Mouse (Mus musculus) CH12.LX (cell line): Measurements from ENCODE around the gene Agmo. TPM values are rescaled to one million over a fixed set of nuclear protein-coding genes. Genes with fewer than 3 reads are reported as not detected.

ENCODE experiments used
- DNase-seq: peaks from one replicate; pipeline ENCODE4 v3.0.0-alpha.2; 2013; ENCODE audit errors: extremely low read depth
- H3K27ac ChIP-seq: 2 replicates; pipeline ENCODE4 v1.5.1; 2012; ENCODE audit warnings: low read depth, mild to moderate bottlenecking, control low read depth, moderate library complexity; ENCODE audit not compliant: insufficient read depth
- H3K27me3 ChIP-seq: replicated peaks from 2 replicates; pipeline ENCODE3; 2012; ENCODE audit warnings: inconsistent platforms
- H3K36me3 ChIP-seq, 2 experiments: replicated peaks in 1 of 2; 2 replicates each; pipeline versions ENCODE3 to v1.6.1; 2012; ENCODE audit warnings: inconsistent platforms in 1 of 2, low read length in 1 of 2, mild to moderate bottlenecking in 1 of 2, mixed read lengths in 1 of 2, moderate library complexity in 1 of 2; ENCODE audit not compliant: control insufficient read depth in 1 of 2, insufficient read depth in 1 of 2
- H3K4me1 ChIP-seq, 2 experiments: 2 replicates each; pipeline ENCODE4 v1.6.1; 2012; ENCODE audit warnings: inconsistent platforms in 1 of 2, moderate library complexity in 1 of 2; ENCODE audit not compliant: insufficient read depth in 2 of 2, control insufficient read depth in 1 of 2
- H3K4me2 ChIP-seq: 2 replicates; pipeline ENCODE4 v1.6.1; 2012; ENCODE audit warnings: low read depth, mild to moderate bottlenecking, control low read depth; ENCODE audit not compliant: poor library complexity, insufficient read depth, severe bottlenecking
- H3K4me3 ChIP-seq, 3 experiments: fragments of 150-350 bp in 1 of 3; sonication (generic) in 1 of 3; replicated peaks in 1 of 3; 2 replicates each; pipeline versions ENCODE3 to v1.5.1; 2011 to 2012; ENCODE audit warnings: low read depth in 2 of 3, low read length in 2 of 3, mild to moderate bottlenecking in 2 of 3, moderate library complexity in 2 of 3, control low read depth in 1 of 3, improper control_type of control experiment in 1 of 3, inconsistent platforms in 1 of 3, mixed read lengths in 1 of 3; ENCODE audit not compliant: poor library complexity in 1 of 3
- H3K79me2 ChIP-seq: replicated peaks from 2 replicates; pipeline ENCODE4 v1.6.1; 2012; ENCODE audit warnings: mild to moderate bottlenecking, moderate library complexity; ENCODE audit not compliant: control insufficient read depth, poor library complexity, insufficient read depth, severe bottlenecking; ENCODE audit errors: extremely low read depth
- H3K9ac ChIP-seq: 2 replicates; pipeline ENCODE4 v1.6.1; 2012; ENCODE audit warnings: low read depth, mild to moderate bottlenecking, control low read depth, moderate library complexity; ENCODE audit not compliant: insufficient read depth
- H3K9me3 ChIP-seq: replicated peaks from 2 replicates; pipeline ENCODE3; 2012; ENCODE audit warnings: low read length, inconsistent platforms, mixed read lengths
- CTCF ChIP-seq, 2 experiments: IDR thresholded peaks in 1 of 2; conservative IDR thresholded peaks in 1 of 2; 2 replicates each; pipeline ENCODE4 v1.5.1; 2011 to 2012; ENCODE audit warnings: low read depth in 2 of 2, low read length in 2 of 2, improper control_type of control experiment in 1 of 2, inconsistent platforms in 1 of 2, mild to moderate bottlenecking in 1 of 2, moderate library complexity in 1 of 2
- E2F4 ChIP-seq: IDR thresholded peaks from 2 replicates; pipeline ENCODE4 v1.6.1; 2011; ENCODE audit warnings: low read depth, low read length, improper control_type of control experiment; ENCODE audit not compliant: insufficient replicate concordance
- EP300 ChIP-seq: IDR thresholded peaks from 2 replicates; pipeline ENCODE4 v1.6.1; 2011; ENCODE audit warnings: low read length, improper control_type of control experiment
- ETS1 ChIP-seq: conservative IDR thresholded peaks from 2 replicates; pipeline ENCODE4 v1.6.1; 2012; ENCODE audit warnings: low read depth, mild to moderate bottlenecking, inconsistent platforms, low read length, improper control_type of control experiment, moderate library complexity
- IRF4 ChIP-seq: IDR thresholded peaks from 2 replicates; pipeline ENCODE4 v1.6.1; 2014; ENCODE audit warnings: low read depth, mild to moderate bottlenecking, inconsistent platforms, low read length, improper control_type of control experiment
- MXI1 ChIP-seq: IDR thresholded peaks from 2 replicates; pipeline ENCODE4 v1.6.1; 2011; ENCODE audit warnings: mild to moderate bottlenecking, low read depth, low read length, improper control_type of control experiment
- POLR2AphosphoS2 ChIP-seq: IDR thresholded peaks from 2 replicates; pipeline ENCODE4 v1.6.1; 2011; ENCODE audit warnings: low read depth, low read length, improper control_type of control experiment
- SIN3A ChIP-seq: IDR thresholded peaks from 2 replicates; pipeline ENCODE4 v1.6.1; 2012; ENCODE audit warnings: low read length, improper control_type of control experiment, inconsistent platforms
- TCF12 ChIP-seq: IDR thresholded peaks from 2 replicates; pipeline ENCODE4 v1.6.1; 2014; ENCODE audit warnings: low read depth, mild to moderate bottlenecking, inconsistent platforms, low read length, improper control_type of control experiment
- USF1 ChIP-seq: IDR thresholded peaks from 2 replicates; pipeline ENCODE4 v1.6.1; 2014; ENCODE audit warnings: low read depth, mild to moderate bottlenecking, inconsistent platforms, low read length, improper control_type of control experiment
- ZKSCAN1 ChIP-seq: IDR thresholded peaks from 2 replicates; pipeline ENCODE4 v1.6.1; 2012; ENCODE audit warnings: low read depth, inconsistent platforms, low read length, improper control_type of control experiment, borderline replicate concordance
- ZMIZ1 ChIP-seq: IDR thresholded peaks from 2 replicates; pipeline ENCODE4 v1.6.1; 2012; ENCODE audit warnings: low read depth, mild to moderate bottlenecking, inconsistent platforms, low read length, improper control_type of control experiment
- ZNF384 ChIP-seq: IDR thresholded peaks from 2 replicates; pipeline ENCODE4 v1.6.1; 2012; ENCODE audit warnings: low read depth, low read length, improper control_type of control experiment, inconsistent platforms
- dilution Hi-C: fragments of 300-500 bp; cut with MboI; formaldehyde crosslinking; loops from 2 replicates; pipeline ENCODE4 v1.14.3; 2020; ENCODE audit warnings: low sequenced_read_pairs; ENCODE audit not compliant: extremely low pct_unique_long_range_greater_than_20kb, extremely low pct_ligation_motif_present
- in situ Hi-C: fragments of 300-500 bp; cut with MboI; formaldehyde crosslinking; loops from 3 replicates; pipeline ENCODE4 v1.14.3; 2019; ENCODE audit warnings: low sequenced_read_pairs, low pct_ligation_motif_present, low pct_unique_long_range_greater_than_20kb, mixed read lengths
- polyA plus RNA-seq: library from polyadenylated mRNA; unstranded; fragments of >175 nt; gene quantifications from 2 replicates; pipeline ENCODE4 v1.2.1, GENCODE M21; 2012; ENCODE audit warnings: low read depth; ENCODE audit not compliant: insufficient read length
- total RNA-seq, 2 experiments: library from RNA; depleted of rRNA; stranded (reverse); fragments of 300-350 nt in 1 of 2; fragments of >200 nt in 1 of 2; gene quantifications; 2 replicates each; pipeline ENCODE4 v1.2.3; 2012 to 2014

Gene Agmo
- total and polyA plus RNA-seq, 3 experiments: 0.21 to 0.89 (median 0.61) TPM

DNA sequence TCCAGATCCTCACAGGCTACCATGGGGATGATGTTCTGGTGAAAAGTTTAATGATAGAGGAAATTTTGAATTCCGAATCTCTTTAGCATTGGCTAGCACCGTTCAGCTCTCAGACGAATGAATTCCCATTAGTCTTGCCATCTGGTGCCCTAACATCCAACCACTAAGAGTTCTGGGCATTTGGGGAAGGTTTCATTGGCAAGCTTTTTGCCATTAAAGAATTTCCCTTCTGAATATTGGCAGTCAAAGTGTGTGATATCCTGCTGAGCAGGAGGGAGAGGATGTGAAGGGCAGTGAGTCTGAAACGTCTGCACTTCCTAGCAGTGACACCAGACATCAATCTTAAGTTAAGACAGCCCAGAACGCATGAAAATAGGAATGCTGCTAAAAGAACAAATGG, 93.5 kb downstream of the Agmo start:
- TF ChIP-seq CTCF (conservative IDR thresholded peaks at IDR 0.05 in 1 of 2, IDR thresholded peaks at IDR 0.05 in 1 of 2; ENCODE audit: low read depth in 2 of 2, low read length in 2 of 2): no peak
- no peak for TF ChIP-seq POLR2AphosphoS2
- no peak for TF ChIP-seq ZMIZ1
- no peak for TF ChIP-seq MXI1
- Histone ChIP-seq H3K9me3 (no peaks in the 10 kb centered on the region), H3K4me2 (no peak overlapping the region), H3K27me3 (no peaks in the 10 kb centered on the region), H3K4me3 (no peak overlapping the region), H3K79me2 (no peaks in the 10 kb centered on the region), H3K4me1 (no peaks in the 10 kb centered on the region), H3K36me3 (no peaks in the 10 kb centered on the region), H3K9ac (no peak overlapping the region), H3K27ac (no peak overlapping the region)
- no peak for DNase-seq
- dilution Hi-C loops (no loop called here), in situ Hi-C loops (no loop called here)

- Histone ChIP-seq H3K36me3 (no peaks in the 10 kb centered on the region), H3K4me3 (no peak overlapping the region), H3K4me1 (no peaks in the 10 kb centered on the region), H3K4me2 (no peak overlapping the region), H3K9me3 (no peaks in the 10 kb centered on the region), H3K9ac (no peak overlapping the region), H3K27me3 (no peaks in the 10 kb centered on the region), H3K27ac (no peak overlapping the region), H3K79me2 (no peaks in the 10 kb centered on the region)
- DNase-seq: no peak
- in situ Hi-C loops: no loop called here
- dilution Hi-C loops: no loop called here
- no peak for TF ChIP-seq USF1
- no peak for TF ChIP-seq IRF4
- TF ChIP-seq POLR2AphosphoS2: no peak
- no peak for TF ChIP-seq CTCF (conservative IDR thresholded peaks at IDR 0.05 in 1 of 2, IDR thresholded peaks at IDR 0.05 in 1 of 2; ENCODE audit: low read depth in 2 of 2, low read length in 2 of 2)
- no peak for TF ChIP-seq ETS1
- TF ChIP-seq EP300: no peak
- TF ChIP-seq ZKSCAN1: no peak
These were observed 102.8 kb downstream of the Agmo start for GRCm38 (mm10) chr12:37344225-37344624.

- dilution Hi-C loops: no loop called here
- DNase-seq: no peak
- H3K4me3 ChIP-seq: no peak overlapping the region
- no peak overlapping the region for H3K4me2 ChIP-seq
- no peaks in the 10 kb centered on the region for H3K36me3 ChIP-seq
- H3K9ac ChIP-seq: no peak overlapping the region
- no peaks in the 10 kb centered on the region for H3K4me1 ChIP-seq
- no peak overlapping the region for H3K27ac ChIP-seq
- in situ Hi-C loops: no loop called here
- no peaks in the 10 kb centered on the region for H3K27me3 ChIP-seq
- no peaks in the 10 kb centered on the region for H3K79me2 ChIP-seq
- TF ChIP-seq ZNF384 (no peak), POLR2AphosphoS2 (no peak), SIN3A (no peak), E2F4 (no peak), ETS1 (no peak), TCF12 (no peak), ZKSCAN1 (no peak)
- TF ChIP-seq, all 38 proteins: peak for 0
- no peaks in the 10 kb centered on the region for H3K9me3 ChIP-seq
These were observed 104.3 kb downstream of the Agmo start for GRCm38 (mm10) chr12:37345696-37346095.
